Mouse (Mus musculus): ENCODE data around the gene Gm2431.

- no peak for TF ChIP-seq POLR2A (IDR thresholded peaks at IDR 0.05; ENCODE audit: insufficient read length, low read depth)
- no peak for TF ChIP-seq USF1 (IDR thresholded peaks at IDR 0.05; ENCODE audit: low read depth)
- no peak for TF ChIP-seq MYOG (IDR thresholded peaks at IDR 0.05; ENCODE audit: control insufficient read depth in 1 of 3, insufficient read depth in 1 of 3, insufficient read length in 2 of 3, low read depth in 2 of 3)
- TF ChIP-seq E2F4 (IDR thresholded peaks at IDR 0.05; ENCODE audit: insufficient read depth), result no peak
- no peak for TF ChIP-seq MYOD1 (IDR thresholded peaks at IDR 0.05; ENCODE audit: control insufficient read depth in 1 of 3, insufficient read length in 2 of 3, low read depth in 2 of 3)
These were observed 46.6 kb downstream of the Gm2431 start, which contains the start of gene Gm7579 for GRCm38 (mm10) chr7:142211559-142211958.

All from myocyte (in vitro differentiated cells).